Mouse (Mus musculus): ENCODE results near the gene Ppp1r13l. TPM values are rescaled to one million over a fixed set of nuclear protein-coding genes. Genes with fewer than 3 reads are reported as not detected.

The Ppp1r13l gene
- total and polyA plus RNA-seq, 2 experiments: 0.18 to 4.6 TPM

DNA sequence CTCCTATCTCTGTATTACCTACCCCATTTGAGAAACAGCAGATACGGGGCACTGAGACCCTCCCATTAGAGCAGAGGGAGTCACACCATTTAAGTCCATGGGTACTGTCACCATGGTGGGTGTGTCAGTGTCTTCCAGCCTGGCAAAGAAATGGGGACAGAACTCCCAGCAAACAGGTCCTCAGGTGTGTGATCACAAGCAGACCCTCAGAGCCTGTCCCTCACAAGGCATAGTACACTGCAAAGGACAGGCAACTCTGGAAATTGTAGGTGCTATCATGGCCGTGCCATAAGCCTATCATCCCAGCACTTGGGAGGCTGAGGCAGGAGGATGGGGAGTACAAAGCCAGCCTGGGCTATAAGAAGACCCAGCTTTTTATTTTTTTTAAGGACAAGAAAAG lies 41.3 kb upstream of the Ppp1r13l start:
- no peak overlapping the region for H3K9ac ChIP-seq (ENCODE audit: low read depth, low read length)
- H3K36me3 ChIP-seq (ENCODE audit: control insufficient read depth, insufficient read depth, low read length): no peaks in the 10 kb centered on the region
- H3K27ac ChIP-seq (replicated peaks; ENCODE audit: insufficient read depth, low read depth, low read length): no peak overlapping the region
- H3K79me2 ChIP-seq (ENCODE audit: control insufficient read depth, insufficient read depth, low read length): no peaks in the 10 kb centered on the region
- H3K27me3 ChIP-seq (ENCODE audit: control insufficient read depth, insufficient read depth, low read length): no peaks in the 10 kb centered on the region
- H3K4me1 ChIP-seq (ENCODE audit: control insufficient read depth, insufficient read depth, low read length): no peaks in the 10 kb centered on the region; the same call in 1 of the 2 replicates
- 77% methylated on average over 2 of the region's 2 CpGs for WGBS
- no peak overlapping the region for H3K4me3 ChIP-seq (ENCODE audit: insufficient read depth, low read depth, low read length)
- TF ChIP-seq POLR2A (IDR thresholded peaks at IDR 0.05; ENCODE audit: extremely low read depth, insufficient read depth, low read length): no peak
- no peak for TF ChIP-seq CTCF (IDR thresholded peaks at IDR 0.05; ENCODE audit: low read depth, low read length)
- no peak for DNase-seq (ENCODE audit: extremely low read depth, low read depth, low spot score)

DNA sequence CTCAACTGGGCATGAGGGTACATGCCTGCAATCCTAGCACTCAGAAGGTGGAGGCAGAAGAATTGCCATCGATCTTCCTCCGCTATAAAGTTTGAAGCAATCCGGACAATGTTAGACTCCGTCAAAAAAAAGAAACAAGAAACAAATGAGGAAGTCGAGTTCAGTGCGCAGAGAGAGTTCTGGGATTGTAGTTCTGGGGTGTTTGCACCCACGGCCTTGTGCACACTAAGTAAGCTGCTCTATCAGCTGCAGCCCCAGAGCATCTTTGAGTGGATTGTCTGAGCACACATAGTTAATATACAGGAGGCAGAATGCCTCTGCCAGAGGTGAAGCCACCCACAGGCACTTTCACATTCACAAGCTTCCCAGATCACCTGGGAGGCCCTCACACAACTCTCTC lies 40.9 kb upstream of the Ppp1r13l start:
- no peaks in the 10 kb centered on the region for H3K27me3 ChIP-seq (ENCODE audit: control insufficient read depth, insufficient read depth, low read length)
- no peak for DNase-seq (ENCODE audit: extremely low read depth, low read depth, low spot score)
- no peaks in the 10 kb centered on the region for H3K79me2 ChIP-seq (ENCODE audit: control insufficient read depth, insufficient read depth, low read length)
- no peak overlapping the region for H3K27ac ChIP-seq (replicated peaks; ENCODE audit: insufficient read depth, low read depth, low read length)
- H3K36me3 ChIP-seq (ENCODE audit: control insufficient read depth, insufficient read depth, low read length): no peaks in the 10 kb centered on the region
- TF ChIP-seq POLR2A (IDR thresholded peaks at IDR 0.05; ENCODE audit: extremely low read depth, insufficient read depth, low read length): no peak
- no peak for TF ChIP-seq CTCF (IDR thresholded peaks at IDR 0.05; ENCODE audit: low read depth, low read length)
- WGBS: 85% methylated on average over 7 of the region's 7 CpGs
- no peaks in the 10 kb centered on the region; the same call in 1 of the 2 replicates for H3K4me1 ChIP-seq (ENCODE audit: control insufficient read depth, insufficient read depth, low read length)
- no peak overlapping the region for H3K9ac ChIP-seq (ENCODE audit: low read depth, low read length)
- no peak overlapping the region for H3K4me3 ChIP-seq (ENCODE audit: insufficient read depth, low read depth, low read length)

DNA sequence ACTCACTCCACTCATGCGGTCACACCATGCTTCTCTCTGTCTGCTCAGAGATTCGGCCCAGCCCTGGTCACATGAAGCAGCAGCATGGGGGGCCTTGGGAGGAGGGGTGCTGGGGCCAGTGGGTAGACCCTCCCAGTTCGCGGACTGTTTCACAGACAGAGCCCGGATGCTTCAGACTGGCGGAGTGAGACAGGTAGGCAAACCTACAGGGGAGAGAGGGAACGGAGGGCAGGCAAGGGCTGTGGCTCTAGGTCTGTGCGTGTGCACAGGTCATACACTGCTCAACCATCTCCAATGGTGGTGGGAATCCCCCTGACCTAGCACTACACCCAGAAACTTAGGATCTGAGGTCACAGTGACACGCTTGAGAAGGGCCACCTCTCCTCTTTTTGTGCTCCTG lies 40.1 kb upstream of the Ppp1r13l start:
- DNase-seq (ENCODE audit: extremely low read depth, low read depth, low spot score): no peak
- 44% methylated on average over 9 of the region's 9 CpGs for WGBS
- Histone ChIP-seq H3K4me1 (ENCODE audit: control insufficient read depth, insufficient read depth, low read length) (no peaks in the 10 kb centered on the region; the same call in 1 of the 2 replicates), H3K36me3 (ENCODE audit: control insufficient read depth, insufficient read depth, low read length) (no peaks in the 10 kb centered on the region), H3K27ac (replicated peaks; ENCODE audit: insufficient read depth, low read depth, low read length) (no peak overlapping the region), H3K27me3 (ENCODE audit: control insufficient read depth, insufficient read depth, low read length) (no peaks in the 10 kb centered on the region), H3K4me3 (ENCODE audit: insufficient read depth, low read depth, low read length) (peak overlapping the region; percentile 52; the same call in 1 of the 2 replicates), H3K9ac (ENCODE audit: low read depth, low read length) (peak overlapping the region; percentile 54; the same call in 1 of the 2 replicates), H3K79me2 (ENCODE audit: control insufficient read depth, insufficient read depth, low read length) (no peaks in the 10 kb centered on the region)
- TF ChIP-seq CTCF (IDR thresholded peaks at IDR 0.05; ENCODE audit: low read depth, low read length) (no peak), POLR2A (IDR thresholded peaks at IDR 0.05; ENCODE audit: extremely low read depth, insufficient read depth, low read length) (no peak)

DNA sequence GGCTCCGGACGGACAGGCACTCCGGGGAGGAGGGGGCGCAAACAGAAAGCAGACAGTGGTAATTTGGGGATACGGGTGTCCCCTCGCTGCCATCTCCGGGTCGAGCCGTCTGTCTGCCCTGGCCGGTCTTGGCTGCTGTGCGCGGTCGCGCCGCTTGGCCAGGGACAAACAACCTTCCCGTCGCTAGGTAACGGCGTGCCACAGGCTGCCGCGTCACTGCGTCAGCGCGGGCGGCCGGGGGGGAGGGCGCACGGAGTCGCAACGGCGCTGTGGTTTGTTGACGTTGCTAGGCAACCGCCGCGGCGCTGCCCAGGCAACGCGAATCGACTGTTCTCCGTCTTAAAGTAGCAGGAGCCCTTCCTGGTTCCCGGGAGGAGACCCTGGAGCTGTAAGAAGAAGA lies 39.6 kb upstream of the Ppp1r13l start:
- TF ChIP-seq POLR2A (IDR thresholded peaks at IDR 0.05; ENCODE audit: extremely low read depth, insufficient read depth, low read length) (no peak), CTCF (IDR thresholded peaks at IDR 0.05; ENCODE audit: low read depth, low read length) (peak; percentile 31)
- H3K79me2 ChIP-seq (ENCODE audit: control insufficient read depth, insufficient read depth, low read length): no peaks in the 10 kb centered on the region
- no peak overlapping the region for H3K27ac ChIP-seq (replicated peaks; ENCODE audit: insufficient read depth, low read depth, low read length)
- H3K27me3 ChIP-seq (ENCODE audit: control insufficient read depth, insufficient read depth, low read length): no peaks in the 10 kb centered on the region
- WGBS: under 1% methylated on average over 41 of the region's 41 CpGs
- no peaks in the 10 kb centered on the region for H3K36me3 ChIP-seq (ENCODE audit: control insufficient read depth, insufficient read depth, low read length)
- H3K4me3 ChIP-seq (ENCODE audit: insufficient read depth, low read depth, low read length): peak overlapping the region; percentile 52; the same call in 1 of the 2 replicates
- peak; percentile 80 for DNase-seq (ENCODE audit: extremely low read depth, low read depth, low spot score)
- H3K9ac ChIP-seq (ENCODE audit: low read depth, low read length): peak overlapping the region; percentile 54
- H3K4me1 ChIP-seq (ENCODE audit: control insufficient read depth, insufficient read depth, low read length): no peaks in the 10 kb centered on the region; the same call in 1 of the 2 replicates

DNA sequence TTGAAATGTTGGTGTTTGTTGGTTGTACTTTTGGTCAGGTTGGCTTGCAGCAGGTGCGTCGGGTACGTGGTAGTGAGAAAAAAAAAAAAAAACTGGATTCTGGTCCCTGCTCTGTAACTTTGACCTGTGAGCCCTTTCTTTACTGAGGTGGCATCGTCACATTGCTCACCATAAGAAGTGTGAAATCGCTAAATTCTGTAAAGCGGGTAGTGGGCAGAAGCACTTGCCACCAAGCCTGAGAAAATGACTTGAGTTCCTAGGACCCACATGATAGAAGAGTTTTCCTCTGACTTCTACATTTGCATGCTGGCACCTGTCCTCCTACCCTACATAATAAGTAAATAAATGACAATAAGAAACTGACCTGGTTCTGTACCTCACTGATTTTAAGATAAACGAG lies 38.9 kb upstream of the Ppp1r13l start:
- no peak for TF ChIP-seq CTCF (IDR thresholded peaks at IDR 0.05; ENCODE audit: low read depth, low read length)
- no peak for TF ChIP-seq POLR2A (IDR thresholded peaks at IDR 0.05; ENCODE audit: extremely low read depth, insufficient read depth, low read length)
- no peaks in the 10 kb centered on the region for H3K27me3 ChIP-seq (ENCODE audit: control insufficient read depth, insufficient read depth, low read length)
- no peaks in the 10 kb centered on the region for H3K79me2 ChIP-seq (ENCODE audit: control insufficient read depth, insufficient read depth, low read length)
- DNase-seq (ENCODE audit: extremely low read depth, low read depth, low spot score): no peak
- H3K36me3 ChIP-seq (ENCODE audit: control insufficient read depth, insufficient read depth, low read length): no peaks in the 10 kb centered on the region
- H3K4me1 ChIP-seq (ENCODE audit: control insufficient read depth, insufficient read depth, low read length): no peaks in the 10 kb centered on the region; the same call in 1 of the 2 replicates
- no peak overlapping the region for H3K27ac ChIP-seq (replicated peaks; ENCODE audit: insufficient read depth, low read depth, low read length)
- H3K9ac ChIP-seq (ENCODE audit: low read depth, low read length): no peak overlapping the region
- H3K4me3 ChIP-seq (ENCODE audit: insufficient read depth, low read depth, low read length): no peak overlapping the region
- WGBS: 17% methylated on average over 7 of the region's 7 CpGs

DNA sequence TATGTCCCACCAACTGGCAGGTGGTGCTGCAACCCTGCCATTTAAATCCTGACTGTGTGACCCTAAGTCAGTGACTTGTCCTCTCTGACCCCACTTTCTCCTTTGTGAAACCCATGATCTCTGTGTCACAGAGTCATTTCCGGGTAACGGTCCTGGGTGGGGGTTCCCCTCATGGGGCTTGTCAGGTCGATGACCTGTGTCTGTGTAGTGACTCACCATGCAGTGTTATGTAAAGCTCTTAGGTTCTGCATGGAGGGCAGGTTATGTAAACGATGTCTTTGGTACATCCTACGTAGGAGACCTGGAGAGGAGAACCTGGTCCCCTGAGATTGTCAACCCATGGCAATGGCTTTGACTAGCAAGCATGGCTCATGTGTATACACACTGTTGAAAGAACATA lies 38.1 kb upstream of the Ppp1r13l start:
- H3K9ac ChIP-seq (ENCODE audit: low read depth, low read length): no peak overlapping the region
- H3K4me1 ChIP-seq (ENCODE audit: control insufficient read depth, insufficient read depth, low read length): no peaks in the 10 kb centered on the region; the same call in 1 of the 2 replicates
- no peak overlapping the region for H3K27ac ChIP-seq (replicated peaks; ENCODE audit: insufficient read depth, low read depth, low read length)
- DNase-seq (ENCODE audit: extremely low read depth, low read depth, low spot score): no peak
- H3K36me3 ChIP-seq (ENCODE audit: control insufficient read depth, insufficient read depth, low read length): no peaks in the 10 kb centered on the region
- H3K27me3 ChIP-seq (ENCODE audit: control insufficient read depth, insufficient read depth, low read length): no peaks in the 10 kb centered on the region
- H3K79me2 ChIP-seq (ENCODE audit: control insufficient read depth, insufficient read depth, low read length): no peaks in the 10 kb centered on the region
- TF ChIP-seq CTCF (IDR thresholded peaks at IDR 0.05; ENCODE audit: low read depth, low read length) (no peak), POLR2A (IDR thresholded peaks at IDR 0.05; ENCODE audit: extremely low read depth, insufficient read depth, low read length) (no peak)
- no peak overlapping the region for H3K4me3 ChIP-seq (ENCODE audit: insufficient read depth, low read depth, low read length)
- 8% methylated on average over 5 of the region's 5 CpGs for WGBS
